Mouse (Mus musculus): ENCODE data around the gene Ifi35.
"Not testable (repeated sequence)": the region's sequence is repeated elsewhere in the genome, so short reads cannot be mapped to it uniquely, and the experiment has no call there.

The Ifi35 gene

GRCm38 (mm10) chr11:101470206-101470605, 22.0 kb downstream of the Ifi35 start:
- DNase-seq: no peak

- no peak for DNase-seq
These were observed 23.7 kb downstream of the Ifi35 start for GRCm38 (mm10) chr11:101471926-101472325.

GRCm38 (mm10) chr11:101472336-101472735, 24.1 kb downstream of the Ifi35 start:
- no peak for DNase-seq

- DNase-seq: not testable (repeated sequence)
These were observed 25.5 kb downstream of the Ifi35 start for GRCm38 (mm10) chr11:101473686-101474085.

- no peak for DNase-seq
These were observed 26.1 kb downstream of the Ifi35 start for GRCm38 (mm10) chr11:101474298-101474697.

GRCm38 (mm10) chr11:101476361-101476760, 28.2 kb downstream of the Ifi35 start:
- not testable (repeated sequence) for DNase-seq

GRCm38 (mm10) chr11:101477194-101477551, 29.0 kb downstream of the Ifi35 start:
- no peak for DNase-seq

GRCm38 (mm10) chr11:101477552-101478211, 29.5 kb downstream of the Ifi35 start:
- DNase-seq: no peak

GRCm38 (mm10) chr11:101479171-101479635, 31.0 kb downstream of the Ifi35 start:
- no peak for DNase-seq

GRCm38 (mm10) chr11:101480912-101481311, 32.7 kb downstream of the Ifi35 start:
- no peak for DNase-seq

- DNase-seq: no peak
These were observed 35.6 kb downstream of the Ifi35 start for GRCm38 (mm10) chr11:101483804-101484203.

- DNase-seq: no peak
These were observed 36.0 kb downstream of the Ifi35 start for GRCm38 (mm10) chr11:101484245-101484644.

- DNase-seq: no peak
These were observed 36.6 kb downstream of the Ifi35 start for GRCm38 (mm10) chr11:101484814-101485213.

GRCm38 (mm10) chr11:101485509-101486028, 37.4 kb downstream of the Ifi35 start:
- DNase-seq: no peak

- no peak for DNase-seq
These were observed 37.9 kb downstream of the Ifi35 start for GRCm38 (mm10) chr11:101486126-101486525.

GRCm38 (mm10) chr11:101506269-101506780, 58.1 kb downstream of the Ifi35 start:
- DNase-seq: no peak

- no peak for DNase-seq
These were observed 58.9 kb downstream of the Ifi35 start for GRCm38 (mm10) chr11:101507090-101507489.

All from kidney, adult 8-10 months (tissue).